In genomic region chr16:38562131-38562967, GRCm38 (mm10) we compare ENCODE assay signal across 1 mouse cellular context.
TF ChIP-seq lines count a peak whose summit lies in the region.

No protein-coding gene starts in this region.

TF ChIP-seq in myocyte, 11 proteins besides CTCF, POLR2A, EP300 and RAD21 (continued from another document):
- TF ChIP-seq CEBPB (IDR thresholded peaks at IDR 0.05; ENCODE audit: insufficient read depth, poor library complexity, severe bottlenecking) (no peak), SRF (IDR thresholded peaks at IDR 0.05; ENCODE audit: control insufficient read depth, insufficient read length, low read depth) (peak; percentile 89)
TF ChIP-seq in myocyte: peak in this region for 5.
